Comparison of ENCODE assay signal across 8 mouse cellular contexts in the genomic region with DNA sequence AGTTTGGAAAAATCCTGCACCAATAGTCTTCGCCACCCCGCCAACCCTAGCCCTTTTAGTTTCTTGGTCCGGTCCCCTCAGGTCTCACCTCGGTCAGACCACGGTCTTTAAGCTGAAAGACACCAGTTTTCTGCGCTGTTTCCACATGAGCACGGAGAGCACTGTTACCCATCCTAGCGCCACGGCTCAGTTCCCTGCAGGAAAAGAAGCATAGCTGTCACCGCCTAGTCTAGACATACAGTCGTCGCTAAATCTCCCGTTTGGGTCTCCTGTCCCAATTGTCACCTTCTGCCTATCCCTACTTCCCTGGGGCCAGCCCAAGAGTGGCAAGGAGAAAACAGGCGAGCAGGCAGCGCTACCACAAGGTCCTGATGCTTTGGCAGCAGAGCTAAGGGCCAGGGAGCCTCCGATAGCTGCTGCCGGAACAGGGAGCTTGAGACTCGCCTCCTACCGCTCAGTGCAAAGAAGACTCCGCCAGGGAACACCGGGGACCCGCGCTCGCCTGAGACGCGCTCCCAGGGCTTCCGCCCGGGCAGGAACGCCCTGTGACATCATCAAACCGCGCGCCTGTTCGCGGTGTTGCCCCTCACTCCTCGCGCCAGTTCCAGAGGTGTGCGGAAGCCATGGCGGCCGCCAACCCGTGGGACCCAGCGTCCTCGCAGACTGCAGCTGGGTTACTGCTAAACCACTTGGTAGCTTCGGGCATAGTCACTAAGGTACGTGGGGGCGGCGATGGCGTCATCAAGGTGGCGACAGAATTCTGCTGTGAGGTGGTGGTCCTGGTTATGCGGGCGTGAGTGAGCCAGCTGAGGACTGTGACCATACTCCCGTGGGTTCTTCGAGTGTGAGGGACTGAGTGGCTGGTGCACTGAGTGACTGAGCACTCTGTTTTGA. TPM values are rescaled to one million over a fixed set of nuclear protein-coding genes. Genes with fewer than 3 reads are reported as not detected.
DNase-seq lines count a peak whose midpoint lies in the region; ATAC-seq lines count a peak whose summit lies in the region.

Haus2 (plus strand) TSS at position 554 of the 894 bp plus-strand sequence.
Lrrc57 (minus strand) TSS at position 691 of the 894 bp plus-strand sequence.

- peak within 1 kb of the TSS; percentile 88 for H3K27ac ChIP-seq in hindbrain, embryonic 12.5 days

- H3K9ac ChIP-seq in hindbrain, embryonic 12.5 days = peak within 1 kb of the TSS; percentile 76

- peaks cover 9% of the 10 kb centered on the region for H3K36me3 ChIP-seq in hindbrain, embryonic 12.5 days

- peak; percentile 96 for ATAC-seq in hindbrain, embryonic 12.5 days (ENCODE audit: low FRiP score)

- no peaks in the 10 kb centered on the region for H3K27me3 ChIP-seq in hindbrain, embryonic 12.5 days

- peaks cover 18% of the 10 kb centered on the region for H3K4me1 ChIP-seq in hindbrain, embryonic 12.5 days

- under 1% methylated on average over 52 of the region's 52 CpGs for WGBS in hindbrain, embryonic 12.5 days

- H3K9me3 ChIP-seq in hindbrain, embryonic 12.5 days (replicated peaks) = no peaks in the 10 kb centered on the region

- H3K4me2 ChIP-seq in hindbrain, embryonic 12.5 days (replicated peaks) = peak within 1 kb of the TSS; percentile 86

- peak; percentile 92 for DNase-seq in MN1 (ENCODE audit: low spot score)
- DNase-seq in cerebellum, adult 9-10 months = peak; percentile 86
- peak; percentile 79 to 93 for DNase-seq in frontal cortex, adult 2 months (ENCODE audit: extremely low spot score in 1 of 2, low spot score in 1 of 2)
- DNase-seq in layer of hippocampus, postnatal 14 days (ENCODE audit: low spot score in 2 of 2) = peak; percentile 92 to 93
- DNase-seq in lung, postnatal 14 days = peak; percentile 93
- peak; percentile 73 for DNase-seq in retina, adult 2 months (ENCODE audit: low read depth, low spot score)
- DNase-seq in thymus, postnatal 36 days = peak; percentile 92 to 94

- peak within 1 kb of the TSS; percentile 82 for H3K4me3 ChIP-seq in hindbrain, embryonic 12.5 days

RNA-seq across cellular contexts. Expression of gene Haus2, which starts in this region (rescaled TPM):
- polyA plus RNA-seq in frontal cortex, adult 2 months (2012; rRNA removed) = 14.9 and 17.1 TPM in 2 replicates
- 31.3 and 32.2 TPM in 2 replicates for polyA plus RNA-seq in hindbrain, embryonic 12.5 days (2016; fragmentation: Nextera tagmentation; extraction: Ambion mirVana)
- total RNA-seq in layer of hippocampus, postnatal 14 days (2021) = 10 to 100 TPM; 14.1 to 17.1 TPM

RNA-seq across cellular contexts. Expression of gene Lrrc57, which starts in this region (rescaled TPM):
- 35.1 and 35.7 TPM in 2 replicates for polyA plus RNA-seq in frontal cortex, adult 2 months (2012; rRNA removed)
- 35.6 and 38.6 TPM in 2 replicates for polyA plus RNA-seq in hindbrain, embryonic 12.5 days (2016; fragmentation: Nextera tagmentation; extraction: Ambion mirVana)
- 10 to 100 TPM; 26.0 to 31.6 TPM for total RNA-seq in layer of hippocampus, postnatal 14 days (2021)

Comparison
In these comparisons a context has a peak if more than half of its experiments do, and no peak if none do; other contexts are left out.
1. Peak in every context shown above with its lines: DNase-seq, ATAC-seq, H3K4me3 ChIP-seq and H3K27ac ChIP-seq.